Mouse (Mus musculus): ENCODE data around the gene Sf3a3.

Sf3a3 gene

GRCm38 (mm10) chr4:124774429-124774828 is 59.9 kb downstream of the Sf3a3 start:
- no peak for DNase-seq (ENCODE audit: low spot score in 2 of 2)

DNA sequence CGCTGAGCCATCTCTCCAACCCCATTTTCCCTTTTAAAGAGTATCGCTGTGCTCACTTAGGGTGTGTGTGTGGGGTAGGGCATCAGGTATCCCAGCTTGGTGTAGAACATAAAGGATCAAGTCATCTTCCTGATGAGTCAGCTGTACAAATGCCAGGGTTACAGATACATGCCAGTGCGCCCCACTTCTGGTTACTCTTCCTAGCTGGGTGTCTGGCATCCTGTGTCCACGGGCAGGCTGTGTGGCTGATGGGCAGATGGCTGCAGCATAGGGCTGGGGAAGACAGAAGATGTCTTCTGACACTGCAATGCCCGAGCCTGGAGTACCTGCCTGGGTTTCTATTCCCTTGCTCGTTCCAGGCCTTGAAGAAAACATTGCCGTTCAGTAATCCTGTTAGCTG is 66.8 kb downstream of the Sf3a3 start:
- DNase-seq (ENCODE audit: low spot score in 2 of 2): no peak

Measured in right cerebral cortex, postnatal 36 days (tissue).